ENCODE assay signal across 8 mouse cellular contexts in the genomic region with DNA sequence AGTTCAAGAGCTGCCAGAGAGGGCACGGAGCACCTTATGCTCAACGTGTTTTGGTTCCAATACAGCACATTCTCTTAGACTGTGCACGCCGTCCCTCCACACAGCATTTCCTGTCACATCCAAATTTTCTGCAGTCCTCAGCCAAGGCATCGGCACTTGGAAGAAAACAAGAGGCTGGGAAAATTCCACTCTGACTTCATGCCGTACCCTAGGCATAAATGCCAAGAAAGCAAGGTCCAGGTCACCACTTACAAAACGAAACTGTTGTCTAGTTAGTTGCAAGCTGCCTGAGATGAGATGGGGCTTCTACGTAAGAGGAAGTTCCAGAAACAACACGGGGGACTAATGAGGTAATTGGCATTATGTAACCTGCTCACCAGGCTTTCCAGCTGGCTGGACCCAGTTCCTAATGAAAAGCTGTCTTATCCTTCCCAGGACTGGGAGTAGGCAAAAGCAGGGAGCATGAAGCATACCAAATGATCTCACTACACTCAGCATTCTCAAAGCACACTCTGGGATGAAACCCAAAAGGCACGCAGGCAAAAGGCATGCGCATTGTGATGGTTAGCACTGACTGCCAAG.
DNase-seq lines count a peak whose midpoint lies in the region; ATAC-seq and TF ChIP-seq lines count a peak whose summit lies in the region.

No protein-coding gene starts in this region.

- TF ChIP-seq CTCF in kidney, adult 2 months (conservative IDR thresholded peaks at IDR 0.05; ENCODE audit: insufficient read depth, insufficient read length, low read depth, low read length): no peak
- TF ChIP-seq CTCF in intestine, postnatal 0 days (IDR thresholded peaks at IDR 0.05; ENCODE audit: low read depth): no peak

- no peaks in the 10 kb centered on the region for H3K27me3 ChIP-seq in kidney, adult 2 months (replicated peaks; ENCODE audit: control insufficient read depth, insufficient read depth, low read length)
- H3K27me3 ChIP-seq in kidney, embryonic 14.5 days (ENCODE audit: control insufficient read depth, insufficient read depth, low read length): no peaks in the 10 kb centered on the region
- H3K27me3 ChIP-seq in intestine, postnatal 0 days (replicated peaks; ENCODE audit: control insufficient read depth, insufficient read depth, low read length): no peaks in the 10 kb centered on the region

- H3K9ac ChIP-seq in kidney, embryonic 14.5 days (ENCODE audit: low read depth, low read length): no peak overlapping the region
- H3K9ac ChIP-seq in intestine, postnatal 0 days (ENCODE audit: low read depth, low read length): no peak overlapping the region

- H3K4me3 ChIP-seq in kidney, adult 2 months (ENCODE audit: insufficient read depth, low read depth, low read length): peak overlapping the region; percentile 25
- no peak overlapping the region for H3K4me3 ChIP-seq in kidney, embryonic 14.5 days (ENCODE audit: low read length)
- H3K4me3 ChIP-seq in intestine, postnatal 0 days (ENCODE audit: low read depth, low read length): no peak overlapping the region

- H3K27ac ChIP-seq in kidney, adult 2 months (ENCODE audit: insufficient read depth, low read depth, low read length): peak overlapping the region; percentile 20
- H3K27ac ChIP-seq in kidney, embryonic 14.5 days (ENCODE audit: low read depth, low read length): no peak overlapping the region
- H3K27ac ChIP-seq in intestine, postnatal 0 days (ENCODE audit: low read depth, low read length): no peak overlapping the region

- no peaks in the 10 kb centered on the region for H3K9me3 ChIP-seq in kidney, embryonic 14.5 days (ENCODE audit: control insufficient read depth, low read length)
- H3K9me3 ChIP-seq in intestine, postnatal 0 days (ENCODE audit: control insufficient read depth): no peaks in the 10 kb centered on the region

- peaks cover 4% of the 10 kb centered on the region; the same call in 1 of the 2 replicates for H3K4me1 ChIP-seq in kidney, adult 2 months (ENCODE audit: control insufficient read depth, insufficient read depth, low read length)
- no peaks in the 10 kb centered on the region for H3K4me1 ChIP-seq in kidney, embryonic 14.5 days (ENCODE audit: control insufficient read depth, insufficient read depth, low read length)
- H3K4me1 ChIP-seq in intestine, postnatal 0 days (replicated peaks; ENCODE audit: control insufficient read depth, insufficient read depth, low read length): no peaks in the 10 kb centered on the region

- 19% methylated on average over 11 of the region's 11 CpGs for WGBS in kidney, adult 2 months
- WGBS in kidney, embryonic 14.5 days: 76% methylated on average over 11 of the region's 11 CpGs
- WGBS in intestine, postnatal 0 days: 73% methylated on average over 11 of the region's 11 CpGs

- H3K4me2 ChIP-seq in kidney, embryonic 14.5 days (replicated peaks; ENCODE audit: low read depth, low read length): no peak overlapping the region
- no peak overlapping the region for H3K4me2 ChIP-seq in intestine, postnatal 0 days (replicated peaks; ENCODE audit: low read depth)

- ATAC-seq in kidney, embryonic 14.5 days (ENCODE audit: low FRiP score, low TSS enrichment): no peak
- ATAC-seq in intestine, postnatal 0 days: no peak

- peak; percentile 90 for DNase-seq in kidney, adult 2 months
- peak; percentile 43 to 50 for DNase-seq in adrenal gland, postnatal 36 days
- DNase-seq in frontal cortex, postnatal 10 days (ENCODE audit: low spot score in 2 of 2): peak; percentile 26 to 43
- peak; percentile 85 for DNase-seq in kidney, adult 9 months
- peak; percentile 16 to 41 for DNase-seq in lung, adult 18-20 months
- no peak for DNase-seq in ovary, postnatal 10 days (ENCODE audit: low spot score)

- no peak for TF ChIP-seq POLR2A in kidney, adult 2 months (IDR thresholded peaks at IDR 0.05; ENCODE audit: low read depth, low read length)

- no peaks in the 10 kb centered on the region for H3K36me3 ChIP-seq in kidney, adult 2 months (ENCODE audit: control insufficient read depth, insufficient read depth, low read length)
- H3K36me3 ChIP-seq in kidney, embryonic 14.5 days (ENCODE audit: control insufficient read depth, insufficient read depth, low read length): no peaks in the 10 kb centered on the region
- H3K36me3 ChIP-seq in intestine, postnatal 0 days (ENCODE audit: control insufficient read depth, insufficient read depth): no peaks in the 10 kb centered on the region
